Mouse (Mus musculus): ENCODE results near the gene Rbms1. TPM values are rescaled to one million over a fixed set of nuclear protein-coding genes. Genes with fewer than 3 reads are reported as not detected.

Gene Rbms1
- total and polyA plus RNA-seq, 3 experiments, result 10.1 to 27.4 TPM; not detected in 1

- Histone ChIP-seq H3K27ac (ENCODE audit: control insufficient read depth, low read depth, low read length) (no peak overlapping the region), H3K27me3 (ENCODE audit: control insufficient read depth in 1 of 2, insufficient read depth in 2 of 2, low read length in 2 of 2) (peaks cover 0 to 1% of the 10 kb centered on the region in 2 experiments; a peak in 2 of 4 replicates), H3K36me3 (ENCODE audit: control insufficient read depth in 1 of 2, insufficient read depth in 2 of 2, low read length in 2 of 2) (no peaks in the 10 kb centered on the region), H3K79me2 (ENCODE audit: control insufficient read depth, insufficient read depth, low read length, poor library complexity) (no peaks in the 10 kb centered on the region), H3K9ac (ENCODE audit: control insufficient read depth, low read depth, low read length, poor library complexity, severe bottlenecking) (no peak overlapping the region), H3K4me1 (ENCODE audit: control insufficient read depth in 1 of 2, insufficient read depth in 2 of 2, low read length in 2 of 2) (no peaks in the 10 kb centered on the region), H3K4me3 (ENCODE audit: control insufficient read depth in 1 of 2, insufficient read depth in 1 of 2, low read depth in 2 of 2, low read length in 2 of 2) (no peak overlapping the region), H3K9me3 (replicated peaks; ENCODE audit: insufficient read depth, low read length) (no peaks in the 10 kb centered on the region)
- TF ChIP-seq MEF2A (IDR thresholded peaks at IDR 0.05; ENCODE audit: extremely low read depth, insufficient replicate concordance, low read depth, low read length, poor library complexity, severe bottlenecking) (no peak), SIN3A (IDR thresholded peaks at IDR 0.05; ENCODE audit: low read length) (no peak), NELFE (IDR thresholded peaks at IDR 0.05; ENCODE audit: low read depth, low read length) (no peak), POLR2A (IDR thresholded peaks at IDR 0.05; ENCODE audit: control insufficient read depth in 1 of 2, insufficient read depth in 1 of 2, low read depth in 1 of 2, low read length in 2 of 2, poor library complexity in 1 of 2) (no peak), GATA1 (IDR thresholded peaks at IDR 0.05; ENCODE audit: low read depth, low read length) (no peak), POLR2AphosphoS5 (IDR thresholded peaks at IDR 0.05; ENCODE audit: borderline replicate concordance, low read depth, low read length) (no peak), KAT2A (conservative IDR thresholded peaks at IDR 0.05; ENCODE audit: low read depth, low read length) (no peak), MYC (IDR thresholded peaks at IDR 0.05; ENCODE audit: low read depth, low read length) (no peak), TAL1 (IDR thresholded peaks at IDR 0.05; ENCODE audit: low read length) (no peak), ZMIZ1 (IDR thresholded peaks at IDR 0.05; ENCODE audit: low read depth, low read length) (no peak), E2F4 (IDR thresholded peaks at IDR 0.05; ENCODE audit: borderline replicate concordance, low read depth, low read length) (no peak), CHD1 (IDR thresholded peaks at IDR 0.05; ENCODE audit: low read depth, low read length) (no peak), POLR2AphosphoS2 (IDR thresholded peaks at IDR 0.05; ENCODE audit: low read length) (no peak), ELF1 (IDR thresholded peaks at IDR 0.05; ENCODE audit: low read depth, low read length) (no peak), MXI1 (IDR thresholded peaks at IDR 0.05; ENCODE audit: low read depth, low read length) (no peak), UBTF (IDR thresholded peaks at IDR 0.05; ENCODE audit: borderline replicate concordance, insufficient read depth, low read depth, low read length) (no peak), ZKSCAN1 (IDR thresholded peaks at IDR 0.05; ENCODE audit: low read depth, low read length) (no peak), RCOR1 (IDR thresholded peaks at IDR 0.05; ENCODE audit: low read depth, low read length) (no peak), JUND (IDR thresholded peaks at IDR 0.05; ENCODE audit: low read depth, low read length) (no peak)
- DNase-seq (ENCODE audit: low read depth, low spot score), result no peak
Measured at GRCm38 (mm10) chr2:60893042-60893441, 70.0 kb downstream of the Rbms1 start.

DNA sequence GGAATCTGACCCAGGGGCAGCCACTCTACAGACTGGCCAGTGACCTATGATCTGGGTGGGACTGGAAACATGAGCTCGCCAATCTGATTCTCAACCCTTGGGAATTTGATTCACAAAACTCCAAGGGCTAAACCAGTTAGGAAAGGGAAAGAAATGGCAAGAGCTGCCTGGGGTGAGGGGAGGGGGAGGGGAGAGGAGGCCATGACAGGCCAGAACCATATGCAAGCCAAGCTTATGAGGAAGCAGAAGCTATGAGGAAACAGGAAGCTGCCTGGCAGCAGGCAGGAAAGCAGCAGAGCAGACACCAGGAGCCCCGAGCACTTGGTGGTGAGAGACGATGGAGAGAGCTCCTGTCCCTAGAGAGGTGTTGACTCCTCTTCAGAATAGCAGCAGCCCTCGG lies 79.1 kb downstream of the Rbms1 start:
- H3K79me2 ChIP-seq (ENCODE audit: control insufficient read depth, insufficient read depth, low read length, poor library complexity), result peaks cover 2% of the 10 kb centered on the region; the same call in 1 of the 2 replicates
- peaks cover 0 to 3% of the 10 kb centered on the region in 2 experiments; a peak in 3 of 4 replicates for H3K4me1 ChIP-seq (ENCODE audit: control insufficient read depth in 1 of 2, insufficient read depth in 2 of 2, low read length in 2 of 2)
- H3K36me3 ChIP-seq (ENCODE audit: control insufficient read depth in 1 of 2, insufficient read depth in 2 of 2, low read length in 2 of 2), result peaks cover 0 to 11% of the 10 kb centered on the region in 2 experiments; a peak in 2 of 4 replicates
- TF ChIP-seq USF2 (IDR thresholded peaks at IDR 0.05; ENCODE audit: borderline replicate concordance in 1 of 2, insufficient read depth in 1 of 2, low read depth in 1 of 2, low read length in 2 of 2) (no peak), UBTF (IDR thresholded peaks at IDR 0.05; ENCODE audit: borderline replicate concordance, insufficient read depth, low read depth, low read length) (no peak), ELF1 (IDR thresholded peaks at IDR 0.05; ENCODE audit: low read depth, low read length) (peak; percentile 51; the same call in 1 of the 2 replicates), EP300 (IDR thresholded peaks at IDR 0.05; ENCODE audit: low read depth in 1 of 2, low read length in 2 of 2) (0 out of 4 replicates have a peak, but pooled peaks of 1 of the 2 experiments have one; percentile 5), USF1 (IDR thresholded peaks at IDR 0.05; ENCODE audit: low read depth, low read length) (no peak)
- H3K9ac ChIP-seq (ENCODE audit: control insufficient read depth, low read depth, low read length, poor library complexity, severe bottlenecking), result no peak overlapping the region
- H3K27ac ChIP-seq (ENCODE audit: control insufficient read depth, low read depth, low read length), result no peak overlapping the region
- no peaks in the 10 kb centered on the region for H3K9me3 ChIP-seq (replicated peaks; ENCODE audit: insufficient read depth, low read length)
- peaks cover 0 to 2% of the 10 kb centered on the region in 2 experiments; a peak in 2 of 4 replicates for H3K27me3 ChIP-seq (ENCODE audit: control insufficient read depth in 1 of 2, insufficient read depth in 2 of 2, low read length in 2 of 2)
- peak; percentile 58 for DNase-seq (ENCODE audit: low read depth, low spot score)
- no peak overlapping the region for H3K4me3 ChIP-seq (ENCODE audit: control insufficient read depth in 1 of 2, insufficient read depth in 1 of 2, low read depth in 2 of 2, low read length in 2 of 2)
